In the genomic region with DNA sequence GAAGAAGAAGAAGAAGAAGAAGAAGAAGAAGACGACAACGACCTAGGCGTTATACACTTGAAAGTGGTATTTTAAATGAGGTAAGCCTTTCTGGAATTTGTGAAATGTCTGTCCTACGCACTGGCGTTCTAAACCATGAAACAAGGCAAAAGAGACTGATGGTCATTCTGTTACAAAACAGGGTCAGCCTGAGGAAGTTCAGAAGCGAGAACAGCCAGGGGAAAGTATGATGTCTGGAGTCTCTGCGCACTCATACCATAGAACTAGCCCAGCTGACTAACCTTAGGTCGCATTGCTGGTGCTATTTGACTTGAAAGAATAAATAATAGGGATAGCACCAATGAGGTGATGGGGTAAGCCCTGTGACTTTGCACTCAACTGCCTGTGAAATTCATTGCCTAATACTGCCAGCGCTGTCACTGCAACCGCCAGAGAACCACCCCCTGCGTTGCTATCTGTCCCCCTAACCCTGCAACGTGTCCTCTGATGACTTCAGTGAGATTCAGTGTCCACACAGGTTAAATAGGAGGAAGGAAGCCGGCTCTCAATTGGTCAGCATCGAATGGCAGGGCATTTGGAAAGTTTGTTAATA, we compare ENCODE assay signal across 8 mouse cellular contexts.
DNase-seq lines count a peak whose midpoint lies in the region; ATAC-seq and TF ChIP-seq lines count a peak whose summit lies in the region.

No protein-coding gene starts in this region.

- DNase-seq in layer of hippocampus, adult 2 months (ENCODE audit: low spot score in 2 of 2) = no peak
- DNase-seq in layer of hippocampus, postnatal 36 days = no peak
- DNase-seq in limb, embryonic 10.5 days (ENCODE audit: low spot score) = no peak
- no peak for DNase-seq in right cerebral cortex, postnatal 14 days
- no peak for DNase-seq in layer of hippocampus, postnatal 14 days (ENCODE audit: low spot score in 2 of 2)

- ATAC-seq in megakaryocyte-erythroid progenitor cell, adult 5-6 weeks (replicated peaks; ENCODE audit: low FRiP score, low TSS enrichment, poor library complexity, severe bottlenecking) = peak; percentile 28; the same call in 1 of the 2 replicates
- ATAC-seq in inflammation-experienced regulatory T-cells, adult 6 months = no peak

- no peak for TF ChIP-seq CTCF in layer of hippocampus, adult 2 months (conservative IDR thresholded peaks at IDR 0.05)
- TF ChIP-seq CTCF in embryonic fibroblast, embryonic 13.5 days (IDR thresholded peaks at IDR 0.05; ENCODE audit: borderline replicate concordance, insufficient read depth, low read length) = no peak

- H3K27ac ChIP-seq in layer of hippocampus, adult 2 months = peak overlapping the region; percentile 85
- H3K27ac ChIP-seq in embryonic fibroblast, embryonic 13.5 days (ENCODE audit: insufficient read depth, low read length) = peak overlapping the region; percentile 71
- peak overlapping the region; percentile 75; the same call in 1 of the 2 replicates for H3K27ac ChIP-seq in limb, embryonic 10.5 days

- no peak for TF ChIP-seq POLR2A in embryonic fibroblast, embryonic 13.5 days (IDR thresholded peaks at IDR 0.05; ENCODE audit: low read depth, low read length)

- 44% methylated on average over 14 of the region's 14 CpGs for WGBS in limb, embryonic 10.5 days

- peak overlapping the region; percentile 52 for H3K4me3 ChIP-seq in layer of hippocampus, adult 2 months
- H3K4me3 ChIP-seq in embryonic fibroblast, embryonic 13.5 days (ENCODE audit: insufficient read depth, low read length) = peak overlapping the region; percentile 15; the same call in 1 of the 2 replicates
- H3K4me3 ChIP-seq in limb, embryonic 10.5 days = peak overlapping the region; percentile 52

- no peaks in the 10 kb centered on the region for H3K36me3 ChIP-seq in limb, embryonic 10.5 days

- H3K27me3 ChIP-seq in limb, embryonic 10.5 days (ENCODE audit: low read depth, poor library complexity, severe bottlenecking) = no peaks in the 10 kb centered on the region

- peaks cover 7% of the 10 kb centered on the region for H3K4me1 ChIP-seq in embryonic fibroblast, embryonic 13.5 days (ENCODE audit: control insufficient read depth, insufficient read depth, low read length)
- peaks cover 32% of the 10 kb centered on the region for H3K4me1 ChIP-seq in limb, embryonic 10.5 days

- no peaks in the 10 kb centered on the region for H3K9me3 ChIP-seq in limb, embryonic 10.5 days (replicated peaks)
